Mouse (Mus musculus) embryonic fibroblast, embryonic 13.5 days (primary cell): ENCODE results near the gene E130116L18Rik. TPM values are rescaled to one million over a fixed set of nuclear protein-coding genes. Genes with fewer than 3 reads are reported as not detected.
A peak's percentile ranks its signal among the peaks of the same experiment; 100 is the strongest.
"Not testable (repeated sequence)": the region's sequence is repeated elsewhere in the genome, so short reads cannot be mapped to it uniquely, and the experiment has no call there.

Experiments used
- H3K27ac ChIP-seq: 2 replicates; pipeline ENCODE4 v1.5.1; 2012; ENCODE audit warnings: low read length, control low read depth, inconsistent platforms; ENCODE audit not compliant: insufficient read depth
- H3K4me1 ChIP-seq: 2 replicates; pipeline ENCODE4 v1.6.1; 2011; ENCODE audit warnings: low read length; ENCODE audit not compliant: control insufficient read depth, insufficient read depth
- H3K4me3 ChIP-seq: 2 replicates; pipeline ENCODE4 v1.5.1; 2011; ENCODE audit warnings: mild to moderate bottlenecking, control low read depth, low read length; ENCODE audit not compliant: insufficient read depth
- CTCF ChIP-seq: IDR thresholded peaks from 2 replicates; pipeline ENCODE4 v1.5.1; 2011; ENCODE audit warnings: mild to moderate bottlenecking, control low read depth, low read length, moderate library complexity, borderline replicate concordance; ENCODE audit not compliant: insufficient read depth
- POLR2A ChIP-seq: IDR thresholded peaks from 2 replicates; pipeline ENCODE4 v1.6.1; 2011; ENCODE audit warnings: low read depth, mild to moderate bottlenecking, control low read depth, low read length, moderate library complexity
- polyA plus RNA-seq: library from polyadenylated mRNA; stranded (reverse); fragments of >200 nt; gene quantifications from 2 replicates; pipeline ENCODE4 v1.2.4, GENCODE M21; 2011; ENCODE audit warnings: low read depth; ENCODE audit not compliant: missing spikeins, insufficient read length

The E130116L18Rik gene
- polyA plus RNA-seq, 1 experiment: not detected

GRCm38 (mm10) chr5:25246473-25246865 is 23.5 kb upstream of the E130116L18Rik start:
- Histone ChIP-seq H3K4me1 (no peaks in the 10 kb centered on the region), H3K4me3 (no peak overlapping the region), H3K27ac (no peak overlapping the region)
- TF ChIP-seq POLR2A: no peak
- no peak for TF ChIP-seq CTCF

- H3K27ac ChIP-seq: no peak overlapping the region
- no peak overlapping the region for H3K4me3 ChIP-seq
- no peak for TF ChIP-seq CTCF
- TF ChIP-seq POLR2A: no peak
- H3K4me1 ChIP-seq: no peaks in the 10 kb centered on the region
Measured at GRCm38 (mm10) chr5:25245806-25246472, 23.0 kb upstream of the E130116L18Rik start.

GRCm38 (mm10) chr5:25243101-25243500 is 20.1 kb upstream of the E130116L18Rik start:
- H3K4me1 ChIP-seq: no peaks in the 10 kb centered on the region
- no peak overlapping the region for H3K27ac ChIP-seq
- no peak for TF ChIP-seq CTCF
- TF ChIP-seq POLR2A: no peak
- no peak overlapping the region for H3K4me3 ChIP-seq

GRCm38 (mm10) chr5:25224377-25224776 is 1.4 kb upstream of the E130116L18Rik start:
- H3K4me3 ChIP-seq, H3K4me1 ChIP-seq, H3K27ac ChIP-seq: not testable (repeated sequence)

GRCm38 (mm10) chr5:25221604-25222003 is 1.3 kb downstream of the E130116L18Rik start, which contains the start of gene Galnt11:
Galnt11 (plus strand) TSS chr5:25221904.
- Histone ChIP-seq H3K4me1 (no peaks in the 10 kb centered on the region), H3K4me3 (peak within 1 kb of the TSS; percentile 71; the same call in 1 of the 2 replicates), H3K27ac (no peak within 1 kb of the TSS)
- TF ChIP-seq CTCF (no peak), POLR2A (no peak)

GRCm38 (mm10) chr5:25215006-25215405 is 7.9 kb downstream of the E130116L18Rik start:
- H3K27ac ChIP-seq: no peak overlapping the region

GRCm38 (mm10) chr5:25213216-25213615 is 9.7 kb downstream of the E130116L18Rik start:
- H3K27ac ChIP-seq, H3K4me3 ChIP-seq: not testable (repeated sequence)

More at GRCm38 (mm10) chr5:25215006-25215405, 7.9 kb downstream of the E130116L18Rik start:
- H3K4me3 ChIP-seq: no peak overlapping the region
- TF ChIP-seq CTCF (no peak), POLR2A (no peak)
- no peaks in the 10 kb centered on the region for H3K4me1 ChIP-seq

GRCm38 (mm10) chr5:25211872-25212271 is 11.1 kb downstream of the E130116L18Rik start:
- Histone ChIP-seq H3K4me1 (no peaks in the 10 kb centered on the region), H3K4me3 (no peak overlapping the region), H3K27ac (no peak overlapping the region)
- TF ChIP-seq CTCF (no peak), POLR2A (no peak)

More at GRCm38 (mm10) chr5:25213216-25213615, 9.7 kb downstream of the E130116L18Rik start:
- H3K4me1 ChIP-seq: not testable (repeated sequence)

GRCm38 (mm10) chr5:25190521-25190920 is 32.4 kb downstream of the E130116L18Rik start:
- no peak overlapping the region for H3K4me3 ChIP-seq
- H3K4me1 ChIP-seq: 0 out of 2 replicates have a peak, but pooled peaks cover 2% of the 10 kb centered on the region
- TF ChIP-seq POLR2A (no peak), CTCF (no peak)
- no peak overlapping the region for H3K27ac ChIP-seq

GRCm38 (mm10) chr5:25188802-25189201 is 34.2 kb downstream of the E130116L18Rik start:
- H3K4me3 ChIP-seq: no peak overlapping the region
- TF ChIP-seq CTCF (peak; percentile 16; the same call in 1 of the 2 replicates), POLR2A (no peak)
- peaks cover 2% of the 10 kb centered on the region; the same call in 1 of the 2 replicates for H3K4me1 ChIP-seq

GRCm38 (mm10) chr5:25187727-25188126 is 35.2 kb downstream of the E130116L18Rik start:
- no peak overlapping the region for H3K4me3 ChIP-seq
- no peak overlapping the region for H3K27ac ChIP-seq
- peaks cover 2% of the 10 kb centered on the region; the same call in 1 of the 2 replicates for H3K4me1 ChIP-seq
- no peak for TF ChIP-seq POLR2A
- no peak for TF ChIP-seq CTCF

More at GRCm38 (mm10) chr5:25188802-25189201, 34.2 kb downstream of the E130116L18Rik start:
- H3K27ac ChIP-seq: no peak overlapping the region
